17 mouse cellular contexts compared by ENCODE assay signal in genomic region chr5:4067203-4067602, GRCm38 (mm10). TPM values are rescaled to one million over a fixed set of nuclear protein-coding genes. Genes with fewer than 3 reads are reported as not detected.
DNase-seq lines count a peak whose midpoint lies in the region; ATAC-seq and TF ChIP-seq lines count a peak whose summit lies in the region.
"Had no signal": no experiment of that assay in that cellular context is flagged by ENCODE, and none has a peak within 500 bp of the region (broad histone marks: within the 10 kb centered on the region; RNA-seq: fewer than 3 reads in every experiment).

No protein-coding gene starts in this region.

- H3K9me3 ChIP-seq in forebrain, embryonic 16.5 days (ENCODE audit: control insufficient read depth, low read length) = no peaks in the 10 kb centered on the region
- no peaks in the 10 kb centered on the region for H3K9me3 ChIP-seq in forebrain, embryonic 10.5 days
- H3K9me3 ChIP-seq in heart, embryonic 13.5 days = no peaks in the 10 kb centered on the region
- no peaks in the 10 kb centered on the region for H3K9me3 ChIP-seq in heart, embryonic 10.5 days
- H3K9me3 ChIP-seq: hindbrain, embryonic 15.5 days; liver, embryonic 13.5 days; neural tube, embryonic 13.5 days had no signal

- H3K4me3 ChIP-seq in forebrain, embryonic 16.5 days (replicated peaks; ENCODE audit: low read length) = no peak overlapping the region
- no peak overlapping the region for H3K4me3 ChIP-seq in forebrain, embryonic 10.5 days
- H3K4me3 ChIP-seq in heart, embryonic 13.5 days = no peak overlapping the region
- no peak overlapping the region for H3K4me3 ChIP-seq in heart, embryonic 10.5 days
- H3K4me3 ChIP-seq: erythroblast, embryonic 14.5 days; hindbrain, embryonic 15.5 days; liver, embryonic 13.5 days; neural tube, embryonic 13.5 days had no signal

- intact Hi-C loops in heart, postnatal 10 days (cut with DNase I) = no loop called here

- TF ChIP-seq CTCF in brain, embryonic 14.5 days (IDR thresholded peaks at IDR 0.05; ENCODE audit: borderline replicate concordance, extremely low read depth, insufficient read depth, insufficient read length) = no peak

- no peak overlapping the region for H3K27ac ChIP-seq in forebrain, embryonic 16.5 days (ENCODE audit: low read length)
- no peak overlapping the region for H3K27ac ChIP-seq in forebrain, embryonic 10.5 days
- peak overlapping the region; percentile 7; the same call in 1 of the 2 replicates for H3K27ac ChIP-seq in heart, embryonic 13.5 days (replicated peaks)
- no peak overlapping the region for H3K27ac ChIP-seq in heart, embryonic 10.5 days
- H3K27ac ChIP-seq: hindbrain, embryonic 15.5 days; liver, embryonic 13.5 days; neural tube, embryonic 13.5 days had no signal

- H3K27me3 ChIP-seq in forebrain, embryonic 16.5 days (replicated peaks; ENCODE audit: control insufficient read depth, insufficient read depth, low read length) = no peaks in the 10 kb centered on the region
- no peaks in the 10 kb centered on the region for H3K27me3 ChIP-seq in forebrain, embryonic 10.5 days (ENCODE audit: poor library complexity, severe bottlenecking)
- no peaks in the 10 kb centered on the region for H3K27me3 ChIP-seq in heart, embryonic 13.5 days (replicated peaks)
- H3K27me3 ChIP-seq in heart, embryonic 10.5 days (ENCODE audit: insufficient read depth, poor library complexity, severe bottlenecking) = no peaks in the 10 kb centered on the region
- H3K27me3 ChIP-seq: CH12.LX; hindbrain, embryonic 15.5 days; liver, embryonic 13.5 days; neural tube, embryonic 13.5 days had no signal

- WGBS in forebrain, embryonic 16.5 days = 41% methylated on average over 3 of the region's 3 CpGs
- 87% methylated on average over 3 of the region's 3 CpGs for WGBS in forebrain, embryonic 10.5 days
- 48% methylated on average over 3 of the region's 3 CpGs for WGBS in heart, embryonic 13.5 days
- WGBS in heart, embryonic 10.5 days = 78% methylated on average over 3 of the region's 3 CpGs

- peaks cover 64% of the 10 kb centered on the region for H3K36me3 ChIP-seq in forebrain, embryonic 16.5 days (ENCODE audit: control insufficient read depth, insufficient read depth)
- H3K36me3 ChIP-seq in forebrain, embryonic 10.5 days (replicated peaks) = peaks cover 96% of the 10 kb centered on the region
- H3K36me3 ChIP-seq in heart, embryonic 13.5 days = peaks cover 94% of the 10 kb centered on the region
- H3K36me3 ChIP-seq in heart, embryonic 10.5 days = peaks cover 85% of the 10 kb centered on the region

- no peak overlapping the region for H3K9ac ChIP-seq in forebrain, embryonic 16.5 days (replicated peaks; ENCODE audit: low read depth, low read length)
- no peak overlapping the region for H3K9ac ChIP-seq in heart, embryonic 13.5 days
- H3K9ac ChIP-seq: forebrain, postnatal 0 days; hindbrain, embryonic 15.5 days; liver, embryonic 13.5 days; neural tube, embryonic 13.5 days had no signal

- peak; percentile 45; the same call in 1 of the 2 replicates for ATAC-seq in forebrain, embryonic 16.5 days
- no peak for ATAC-seq in heart, embryonic 13.5 days (ENCODE audit: extremely low read depth, insufficient number of reproducible peaks, low FRiP score, low TSS enrichment)
- ATAC-seq: intestine, postnatal 0 days had no signal

- DNase-seq in forebrain, embryonic 10.5 days (ENCODE audit: extremely low spot score, low spot score) = no peak
- DNase-seq in heart, embryonic 10.5 days (ENCODE audit: low spot score) = no peak
- DNase-seq in brain, embryonic 14.5 days (ENCODE audit: low read depth) = peak; percentile 11
- DNase-seq in heart, postnatal 10 days = peak; percentile 59 to 70
- DNase-seq in urinary bladder, postnatal 36 days (ENCODE audit: low spot score in 2 of 2) = no peak
- no peak for DNase-seq in frontal cortex, postnatal 10 days (ENCODE audit: low spot score in 2 of 2)
- DNase-seq: cerebellum, adult 9-11 months; forebrain, postnatal 0 days; liver, embryonic 13.5 days; midbrain, embryonic 14.5 days had no signal

- H3K4me2 ChIP-seq in forebrain, embryonic 16.5 days (ENCODE audit: low read length) = no peak overlapping the region
- no peak overlapping the region for H3K4me2 ChIP-seq in heart, embryonic 13.5 days
- H3K4me2 ChIP-seq: hindbrain, embryonic 15.5 days; liver, embryonic 13.5 days; neural tube, embryonic 13.5 days had no signal

- no peak for TF ChIP-seq POLR2A in brain, embryonic 14.5 days (IDR thresholded peaks at IDR 0.05; ENCODE audit: borderline replicate concordance, extremely low read depth, insufficient read depth, insufficient read length, poor library complexity, severe bottlenecking)

- no peaks in the 10 kb centered on the region for H3K4me1 ChIP-seq in forebrain, embryonic 16.5 days (replicated peaks; ENCODE audit: control insufficient read depth, insufficient read depth, low read length)
- H3K4me1 ChIP-seq in forebrain, embryonic 10.5 days = no peaks in the 10 kb centered on the region
- no peaks in the 10 kb centered on the region for H3K4me1 ChIP-seq in heart, embryonic 13.5 days
- no peaks in the 10 kb centered on the region for H3K4me1 ChIP-seq in heart, embryonic 10.5 days
- H3K4me1 ChIP-seq: hindbrain, embryonic 15.5 days; liver, embryonic 13.5 days; neural tube, embryonic 13.5 days had no signal

RNA-seq across cellular contexts. Expression of gene Cyp51, which starts 37.3 kb away (rescaled TPM):
- 145 and 152 TPM in 2 replicates for polyA plus RNA-seq in forebrain, embryonic 16.5 days (2015; fragmentation: Nextera tagmentation; extraction: Ambion mirVana)
- polyA plus RNA-seq in forebrain, embryonic 10.5 days (2016; fragmentation: Nextera tagmentation; extraction: Ambion mirVana) = 126 and 128 TPM in 2 replicates
- 32.8 and 33.1 TPM in 2 replicates for polyA plus RNA-seq in heart, embryonic 13.5 days (2015; fragmentation: Nextera tagmentation; extraction: Ambion mirVana)
- polyA plus RNA-seq in heart, embryonic 10.5 days (2016; fragmentation: Nextera tagmentation; extraction: Ambion mirVana) = 59.5 and 68.9 TPM in 2 replicates
- polyA plus RNA-seq in brain, embryonic 14.5 days (2012; rRNA removed) = 115 and 117 TPM in 2 replicates
- 10 to 100 TPM in 1 of 2 experiments, 1 to 10 TPM in 1; 9.6 to 10.6 TPM for total RNA-seq in heart, postnatal 10 days (2021)

Comparison
In these comparisons a context has a peak if more than half of its experiments do, and no peak if none do; other contexts are left out.
1. DNase-seq: peak in brain, embryonic 14.5 days (single experiment) and heart, postnatal 10 days (2 of 2); none in forebrain, embryonic 10.5 days (single experiment), heart, embryonic 10.5 days (single experiment), urinary bladder, postnatal 36 days (0 of 2) and frontal cortex, postnatal 10 days (0 of 2).